Mouse (Mus musculus): Measurements from ENCODE around the gene D3Ertd254e.

GRCm38 (mm10) chr3:36173761-36174160 lies 22.9 kb downstream of the D3Ertd254e start:
- no peak for TF ChIP-seq CTCF (IDR thresholded peaks at IDR 0.05; ENCODE audit: low read depth, low read length)
- TF ChIP-seq POLR2A (IDR thresholded peaks at IDR 0.05; ENCODE audit: borderline replicate concordance, low read depth, low read length) = no peak
